Mouse (Mus musculus): ENCODE measurements around the gene Oas1f. TPM values are rescaled to one million over a fixed set of nuclear protein-coding genes. Genes with fewer than 3 reads are reported as not detected.
"Not testable (repeated sequence)": the region's sequence is repeated elsewhere in the genome, so short reads cannot be mapped to it uniquely, and the experiment has no call there.

The Oas1f gene
- not detected for total RNA-seq (2021)

- DNase-seq (ENCODE audit: extremely low spot score in 1 of 2, low spot score in 2 of 2), result no peak
- intact Hi-C loops (cut with DNase I), result no loop called here
These were observed at the start of gene Oas1f for GRCm38 (mm10) chr5:120847067-120847466. Gene Oas1f (plus strand): TSS chr5:120847367.

- intact Hi-C loops (cut with DNase I); DNase-seq (ENCODE audit: extremely low spot score in 1 of 2, low spot score in 2 of 2): not testable (repeated sequence)
These were observed 49.0 kb upstream of the Oas1f start for GRCm38 (mm10) chr5:120798147-120798546.

- intact Hi-C loops (cut with DNase I); DNase-seq (ENCODE audit: extremely low spot score in 1 of 2, low spot score in 2 of 2): not testable (repeated sequence)
These were observed 48.2 kb upstream of the Oas1f start for GRCm38 (mm10) chr5:120798943-120799342.

GRCm38 (mm10) chr5:120803596-120803995 is 43.6 kb upstream of the Oas1f start:
- DNase-seq (ENCODE audit: extremely low spot score in 1 of 2, low spot score in 2 of 2), result no peak
- intact Hi-C loops (cut with DNase I), result no loop called here

- DNase-seq (ENCODE audit: extremely low spot score in 1 of 2, low spot score in 2 of 2), result peak in 1 of 2 experiments; percentile 49
- intact Hi-C loops (cut with DNase I), result no loop called here
These were observed 40.7 kb upstream of the Oas1f start for GRCm38 (mm10) chr5:120806458-120806857.

GRCm38 (mm10) chr5:120809171-120809570 is 38.0 kb upstream of the Oas1f start:
- intact Hi-C loops (cut with DNase I), result no loop called here
- no peak for DNase-seq (ENCODE audit: extremely low spot score in 1 of 2, low spot score in 2 of 2)

- intact Hi-C loops (cut with DNase I), result no loop called here
- peak; percentile 71 to 86 for DNase-seq (ENCODE audit: extremely low spot score in 1 of 2, low spot score in 2 of 2)
These were observed 35.0 kb upstream of the Oas1f start, which contains the start of gene Oas1c for GRCm38 (mm10) chr5:120811951-120812819. Gene Oas1c (minus strand): TSS chr5:120812514.

- DNase-seq (ENCODE audit: extremely low spot score in 1 of 2, low spot score in 2 of 2), result no peak
- intact Hi-C loops (cut with DNase I), result no loop called here
These were observed 34.1 kb upstream of the Oas1f start for GRCm38 (mm10) chr5:120813023-120813422.

GRCm38 (mm10) chr5:120815949-120816348 is 31.2 kb upstream of the Oas1f start:
- no peak for DNase-seq (ENCODE audit: extremely low spot score in 1 of 2, low spot score in 2 of 2)
- intact Hi-C loops (cut with DNase I), result loop anchor here (5.0 kb wide), 1 partner anchor 116 kb away; no protein-coding TSS in a partner anchor

- no peak for DNase-seq (ENCODE audit: extremely low spot score in 1 of 2, low spot score in 2 of 2)
- intact Hi-C loops (cut with DNase I), result loop anchor here (5.0 kb wide), 1 partner anchor 113 kb away; no protein-coding TSS in a partner anchor
These were observed 28.2 kb upstream of the Oas1f start for GRCm38 (mm10) chr5:120818999-120819398.

- intact Hi-C loops (cut with DNase I), result no loop called here
- no peak for DNase-seq (ENCODE audit: extremely low spot score in 1 of 2, low spot score in 2 of 2)
These were observed 16.1 kb upstream of the Oas1f start for GRCm38 (mm10) chr5:120831031-120831430.

- DNase-seq (ENCODE audit: extremely low spot score in 1 of 2, low spot score in 2 of 2), result no peak
- intact Hi-C loops (cut with DNase I), result no loop called here
These were observed 13.6 kb upstream of the Oas1f start for GRCm38 (mm10) chr5:120833335-120834280.

- intact Hi-C loops (cut with DNase I), result no loop called here
- DNase-seq (ENCODE audit: extremely low spot score in 1 of 2, low spot score in 2 of 2), result peak in 1 of 2 experiments; percentile 38
These were observed 10.2 kb upstream of the Oas1f start for GRCm38 (mm10) chr5:120836731-120837585.

- peak; percentile 15 to 40 for DNase-seq (ENCODE audit: extremely low spot score in 1 of 2, low spot score in 2 of 2)
- intact Hi-C loops (cut with DNase I), result no loop called here
These were observed 2.5 kb upstream of the Oas1f start for GRCm38 (mm10) chr5:120844713-120845112.

GRCm38 (mm10) chr5:120849601-120850136 is 2.5 kb downstream of the Oas1f start:
- DNase-seq (ENCODE audit: extremely low spot score in 1 of 2, low spot score in 2 of 2), result no peak
- intact Hi-C loops (cut with DNase I), result no loop called here

- no peak for DNase-seq (ENCODE audit: extremely low spot score in 1 of 2, low spot score in 2 of 2)
- intact Hi-C loops (cut with DNase I), result no loop called here
These were observed 12.1 kb downstream of the Oas1f start for GRCm38 (mm10) chr5:120859241-120859640.

- intact Hi-C loops (cut with DNase I), result no loop called here
- DNase-seq (ENCODE audit: extremely low spot score in 1 of 2, low spot score in 2 of 2), result no peak
These were observed 14.0 kb downstream of the Oas1f start, which contains the start of gene Oas1h for GRCm38 (mm10) chr5:120861121-120861520. Gene Oas1h (plus strand): TSS chr5:120861421.

- no peak for DNase-seq (ENCODE audit: extremely low spot score in 1 of 2, low spot score in 2 of 2)
- intact Hi-C loops (cut with DNase I), result loop anchor here (5.0 kb wide), 1 partner anchor 37 kb away; no protein-coding TSS in a partner anchor
These were observed 18.2 kb downstream of the Oas1f start for GRCm38 (mm10) chr5:120865336-120865860.
